Mouse (Mus musculus): ENCODE measurements around the gene Bpifb5.
"Not testable (repeated sequence)": the region's sequence is repeated elsewhere in the genome, so short reads cannot be mapped to it uniquely, and the experiment has no call there.

Bpifb5 gene

DNA sequence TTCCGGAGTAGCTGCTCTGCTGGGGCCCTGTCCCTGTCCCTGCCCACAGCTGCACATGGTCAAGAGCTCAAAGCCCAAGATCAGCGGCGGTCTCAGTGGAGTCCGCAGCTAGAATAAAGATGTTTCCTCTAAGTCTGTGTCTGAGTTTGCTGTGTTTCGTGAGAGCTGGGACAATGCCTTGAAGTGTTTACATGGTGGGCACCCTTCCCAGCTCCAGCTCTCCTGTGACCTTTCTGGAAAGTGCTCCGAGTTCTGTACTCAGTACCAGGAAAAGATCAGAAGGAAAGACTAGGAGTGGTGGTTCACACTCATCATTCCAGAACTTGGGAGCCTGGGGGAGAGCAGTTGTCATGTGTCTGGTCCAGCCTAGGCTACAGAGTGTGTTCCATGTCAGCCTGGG lies 17.2 kb downstream of the Bpifb5 start:
- DNase-seq (ENCODE audit: extremely low read depth, low read depth) = no peak

DNA sequence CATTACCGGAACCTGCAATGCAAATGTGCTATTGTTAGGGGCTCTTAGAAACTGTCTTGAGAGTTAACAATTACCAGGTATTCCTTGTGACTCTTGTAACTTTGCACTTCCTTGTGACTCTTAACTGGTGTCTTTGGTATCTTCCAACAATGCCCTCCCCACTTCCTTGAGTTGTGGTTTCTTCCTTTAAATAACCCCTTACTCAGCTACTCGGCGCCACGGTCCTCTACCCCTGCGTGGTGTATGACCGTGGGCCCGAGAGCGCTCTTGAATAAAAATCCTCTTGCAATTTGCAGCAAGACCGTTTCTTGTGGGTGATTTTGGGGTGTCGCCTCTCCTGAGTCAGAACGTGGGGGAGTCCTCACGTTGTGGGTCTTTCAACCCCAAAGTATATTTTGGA lies 19.2 kb downstream of the Bpifb5 start:
- not testable (repeated sequence) for DNase-seq (ENCODE audit: extremely low read depth, low read depth)

DNA sequence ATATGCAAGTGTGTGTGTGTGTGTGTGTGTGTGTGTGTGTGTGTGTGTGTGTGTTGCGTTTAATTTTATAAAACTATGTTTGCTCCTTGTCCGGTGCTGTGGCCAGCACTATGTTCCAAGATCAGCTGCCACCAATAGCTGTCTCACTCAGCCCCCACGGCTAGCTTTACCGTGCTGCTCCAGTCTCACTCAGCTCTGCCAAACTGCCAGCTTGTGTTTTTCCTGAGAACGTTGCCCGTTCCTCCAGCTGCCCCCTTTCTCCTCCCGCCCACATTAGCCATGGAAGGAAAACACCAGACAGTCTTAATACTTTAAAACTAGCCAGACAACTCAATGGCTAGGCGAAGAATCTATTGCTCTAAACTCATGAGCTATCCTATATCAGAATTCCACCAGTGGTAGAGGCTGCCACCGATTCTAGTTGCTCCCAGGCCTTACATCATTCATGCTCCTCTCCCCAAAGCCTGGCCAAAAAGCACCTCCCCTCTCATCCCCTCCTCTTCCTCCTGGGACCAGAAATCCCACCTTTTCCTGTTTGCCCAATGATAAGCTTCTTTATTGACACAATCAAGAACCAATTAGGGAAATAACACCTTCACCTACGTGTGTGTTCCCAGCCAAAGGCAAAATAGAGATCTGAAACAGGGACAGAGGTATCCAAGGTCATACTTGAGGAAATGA lies 20.0 kb downstream of the Bpifb5 start:
- no peak for DNase-seq (ENCODE audit: extremely low read depth, low read depth)

DNA sequence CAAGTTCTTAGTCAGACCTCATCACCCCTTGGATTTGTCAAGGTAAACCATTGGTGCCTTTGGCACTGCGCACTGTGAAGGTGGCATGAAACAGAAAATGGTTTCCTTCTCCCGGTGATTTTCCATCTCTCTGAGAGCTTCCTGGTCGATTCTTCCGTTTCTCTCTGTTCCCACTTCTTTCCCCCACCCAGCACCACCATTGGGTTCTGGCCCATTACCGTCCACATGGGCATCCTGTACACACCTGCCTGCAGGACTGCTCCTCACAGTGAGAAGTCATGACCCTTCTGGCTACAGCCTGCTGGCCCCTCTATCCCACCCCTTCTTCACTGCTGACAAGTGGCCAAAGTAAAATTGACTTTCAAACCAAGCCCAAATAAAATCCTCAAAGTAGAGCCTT lies 21.8 kb downstream of the Bpifb5 start:
- no peak for DNase-seq (ENCODE audit: extremely low read depth, low read depth)

DNA sequence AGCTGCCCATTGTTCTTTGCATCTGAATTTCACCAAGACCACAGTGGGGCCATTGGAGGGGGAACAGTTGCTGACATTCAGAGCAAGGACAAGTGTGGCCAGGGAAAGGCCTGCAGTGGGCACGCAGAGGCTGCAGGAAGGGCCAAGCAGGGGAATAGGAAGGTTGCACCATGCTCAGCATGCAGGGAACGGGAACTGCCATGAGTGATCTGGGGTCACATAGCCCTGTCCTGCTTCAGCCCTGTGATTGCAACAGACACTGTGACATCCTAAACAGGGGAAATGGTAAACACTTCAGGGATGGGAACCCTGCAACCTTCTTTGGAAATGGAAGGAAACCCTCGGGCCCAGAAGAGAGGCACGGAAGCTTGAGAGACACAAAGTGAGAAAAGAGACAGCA lies 31.7 kb downstream of the Bpifb5 start:
- DNase-seq (ENCODE audit: extremely low read depth, low read depth) = not testable (repeated sequence)

DNA sequence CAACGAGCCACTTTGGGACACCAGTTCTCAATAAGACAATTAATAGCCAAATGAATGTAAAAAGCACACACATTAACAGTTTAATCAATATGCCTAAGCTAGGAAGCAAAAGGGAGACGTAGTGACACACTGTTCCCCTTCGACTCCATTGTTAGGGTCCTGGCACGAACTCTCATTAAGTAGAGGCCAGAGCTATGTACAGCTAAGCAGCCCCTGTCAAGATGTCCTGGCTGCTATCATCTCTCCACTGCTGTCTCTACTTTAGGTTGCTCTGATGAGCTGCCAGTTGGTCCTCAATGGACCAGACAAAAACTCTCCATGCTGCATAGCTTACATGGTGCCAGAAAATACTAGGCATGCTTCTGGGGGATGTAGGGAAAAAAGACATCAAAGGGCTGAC lies 32.2 kb downstream of the Bpifb5 start:
- no peak for DNase-seq (ENCODE audit: extremely low read depth, low read depth)

DNA sequence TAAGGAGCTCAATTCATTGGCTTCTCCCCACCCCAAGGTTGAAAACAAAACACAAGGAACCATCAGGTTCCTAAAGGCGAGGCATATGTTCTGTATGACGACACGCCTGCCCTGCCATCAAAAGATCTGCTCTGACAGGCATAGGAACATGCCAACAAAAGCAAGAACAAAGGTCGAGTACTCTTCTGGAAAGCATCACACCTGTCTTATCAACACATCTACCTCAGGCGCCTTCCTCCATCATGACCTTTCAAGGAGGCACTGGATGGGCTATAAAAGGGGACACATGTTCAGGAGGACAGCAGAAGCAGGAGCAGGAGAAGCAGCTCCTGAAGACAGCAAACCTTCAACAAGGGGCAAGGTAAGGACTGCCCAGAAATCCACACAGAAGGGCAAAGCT lies 34.0 kb downstream of the Bpifb5 start, which contains the start of gene Bpifb9a:
Bpifb9a (plus strand) TSS at position 301 of the 400 bp plus-strand sequence.
- not testable (repeated sequence) for DNase-seq (ENCODE audit: extremely low read depth, low read depth)

DNA sequence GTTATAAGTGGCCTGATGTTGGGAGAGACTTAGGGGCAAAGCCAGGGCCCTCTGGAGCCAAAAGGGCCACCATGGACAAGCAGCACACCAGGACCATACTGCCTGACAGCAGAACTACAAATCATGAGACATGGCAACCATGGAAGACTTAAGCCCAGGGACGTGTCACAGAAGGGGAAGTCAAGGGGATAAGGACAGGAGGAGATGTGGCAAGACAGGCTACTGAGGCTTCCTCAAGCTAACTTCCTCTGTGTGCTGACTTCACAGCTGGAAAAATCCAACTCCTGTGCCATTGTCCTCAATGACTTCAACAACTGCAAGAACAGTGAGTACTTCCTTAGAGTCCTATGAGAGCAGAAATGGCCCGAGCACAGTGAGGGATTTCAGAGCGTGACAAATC lies 40.9 kb downstream of the Bpifb5 start:
- not testable (repeated sequence) for DNase-seq (ENCODE audit: extremely low read depth, low read depth)
